Mouse (Mus musculus) olfactory bulb, adult 2 months (tissue): ENCODE measurements around the gene Tarbp1. TPM values are rescaled to one million over a fixed set of nuclear protein-coding genes. Genes with fewer than 3 reads are reported as not detected.

Experiments used
- H3K27ac ChIP-seq: fragments of 200-500 bp; 2 replicates; pipeline ENCODE4 v1.5.1; 2012; ENCODE audit warnings: low read depth, low read length; ENCODE audit not compliant: insufficient read depth
- H3K4me1 ChIP-seq: fragments of 200-500 bp; 2 replicates; pipeline ENCODE4 v1.6.1; 2012; ENCODE audit warnings: low read length; ENCODE audit not compliant: control insufficient read depth, insufficient read depth
- H3K4me3 ChIP-seq: fragments of 200-500 bp; 2 replicates; pipeline ENCODE4 v1.5.1; 2012; ENCODE audit warnings: mild to moderate bottlenecking, low read depth, low read length, moderate library complexity; ENCODE audit not compliant: insufficient read depth
- CTCF ChIP-seq: fragments of 200-500 bp; IDR thresholded peaks from 2 replicates; pipeline ENCODE4 v1.5.1; 2012; ENCODE audit warnings: low read depth, mild to moderate bottlenecking, low read length, moderate library complexity; ENCODE audit not compliant: insufficient read depth
- POLR2A ChIP-seq: fragments of 200-500 bp; IDR thresholded peaks from 2 replicates; pipeline ENCODE4 v1.6.1; 2012; ENCODE audit warnings: mild to moderate bottlenecking, low read depth, low read length, moderate library complexity; ENCODE audit not compliant: insufficient read depth
- WGBS: fragments of 180-500 bp; shearing (Covaris S2); methylation state at CpG from one replicate; pipeline ENCODE4 v1.1.7; 2018; 5-methylcytosine and 5-hydroxymethylcytosine counted together
- polyA plus RNA-seq: library from polyadenylated mRNA; stranded (reverse); fragments of >200 nt; gene quantifications from 2 replicates; pipeline ENCODE4 v1.2.4, GENCODE M21; 2012; ENCODE audit warnings: low replicate concordance; ENCODE audit not compliant: missing spikeins, insufficient read depth, insufficient read length

The Tarbp1 gene
- polyA plus RNA-seq, 1 experiment = not detected

DNA sequence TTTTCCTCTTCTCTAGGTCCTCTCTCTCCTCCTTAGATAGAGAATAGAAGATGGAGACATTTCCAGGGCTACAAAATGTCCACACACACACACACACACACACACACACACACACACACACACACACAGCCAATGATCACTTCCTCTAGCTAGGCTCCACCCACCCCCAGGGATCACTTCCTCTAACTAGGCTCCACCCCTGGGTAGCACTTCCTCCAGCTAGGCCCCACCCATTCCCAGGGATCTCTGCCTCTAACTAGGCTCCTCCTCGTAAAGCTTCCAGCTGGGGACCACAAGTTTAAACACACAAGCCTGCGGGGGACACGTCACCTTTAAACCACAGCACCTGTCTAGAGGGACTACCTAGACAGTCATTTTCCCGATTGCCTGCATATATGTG lies 87.3 kb downstream of the Tarbp1 start:
- 90% methylated on average over 4 of the region's 4 CpGs for WGBS
- TF ChIP-seq CTCF = no peak
- no peak for TF ChIP-seq POLR2A
- Histone ChIP-seq H3K27ac (no peak overlapping the region), H3K4me3 (no peak overlapping the region), H3K4me1 (peaks cover 9% of the 10 kb centered on the region)

DNA sequence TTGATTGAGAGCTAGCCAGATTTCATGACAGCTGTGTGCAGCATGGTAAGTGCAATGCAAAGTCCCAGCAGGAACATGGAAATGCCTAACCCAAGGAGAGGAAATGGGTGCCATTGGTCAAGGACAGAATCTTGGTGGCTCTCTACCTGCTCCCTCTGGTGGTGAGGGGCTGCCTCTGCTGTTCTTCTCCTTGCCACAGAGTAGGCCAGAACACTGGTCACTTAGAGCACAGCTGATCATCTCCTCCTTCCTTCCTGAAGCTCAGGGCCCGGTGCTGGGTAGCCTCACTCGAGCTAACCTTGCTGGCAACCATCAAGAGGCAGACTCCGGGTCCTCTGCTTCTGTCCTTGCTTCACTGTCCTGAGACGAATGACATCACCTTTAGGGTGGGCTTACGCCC lies 92.1 kb downstream of the Tarbp1 start:
- no peak for TF ChIP-seq POLR2A
- TF ChIP-seq CTCF = peak; percentile 34; the same call in 1 of the 2 replicates
- Histone ChIP-seq H3K4me3 (no peak overlapping the region), H3K27ac (peak overlapping the region; percentile 80), H3K4me1 (peaks cover 12% of the 10 kb centered on the region)
- WGBS = 41% methylated on average over 5 of the region's 5 CpGs

DNA sequence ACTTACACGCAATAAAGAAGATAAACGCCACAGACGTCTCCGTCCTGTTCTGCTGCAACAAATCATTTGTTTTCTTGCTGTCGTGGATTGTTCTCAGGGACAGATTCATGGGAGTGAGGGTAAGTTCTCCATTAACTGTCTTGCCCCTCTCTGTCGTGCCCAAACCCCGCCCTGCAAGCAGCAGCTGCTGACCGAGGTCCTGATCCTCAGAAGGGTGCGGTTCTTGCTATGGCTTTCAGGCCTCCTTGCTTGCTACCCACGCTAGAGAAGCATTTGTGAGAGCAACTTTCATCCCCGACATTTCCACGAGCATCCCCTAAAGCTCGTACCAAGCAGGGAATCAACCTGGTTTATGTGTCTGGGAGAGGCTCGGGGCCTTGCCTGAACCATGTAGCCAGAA lies 92.6 kb downstream of the Tarbp1 start:
- TF ChIP-seq CTCF = no peak
- TF ChIP-seq POLR2A = no peak
- 59% methylated on average over 14 of the region's 14 CpGs for WGBS
- Histone ChIP-seq H3K4me1 (peaks cover 12% of the 10 kb centered on the region), H3K27ac (peak overlapping the region; percentile 80; the same call in 1 of the 2 replicates), H3K4me3 (no peak overlapping the region)

DNA sequence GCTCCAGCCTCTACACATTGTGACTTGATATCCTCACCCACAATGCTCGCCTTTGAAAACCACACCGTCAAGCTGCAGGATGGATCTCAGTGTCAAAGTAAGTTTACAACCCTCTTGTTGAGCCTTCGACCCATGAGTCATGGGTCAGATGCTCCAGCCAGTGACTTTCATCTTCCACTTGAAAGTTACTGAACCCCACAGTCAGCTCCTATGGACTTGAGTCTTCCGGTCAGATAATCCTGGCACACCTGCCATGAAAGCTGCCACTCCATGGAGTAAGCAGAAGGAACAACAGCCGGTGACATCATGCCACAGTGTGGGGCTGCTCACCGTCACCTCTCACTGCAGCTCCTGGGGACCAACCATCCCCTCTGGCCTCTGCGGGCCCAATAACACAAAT lies 93.6 kb downstream of the Tarbp1 start:
- no peak for TF ChIP-seq POLR2A
- TF ChIP-seq CTCF = no peak
- Histone ChIP-seq H3K4me3 (no peak overlapping the region), H3K4me1 (peaks cover 12% of the 10 kb centered on the region), H3K27ac (no peak overlapping the region)
- WGBS = 91% methylated on average over 7 of the region's 7 CpGs

DNA sequence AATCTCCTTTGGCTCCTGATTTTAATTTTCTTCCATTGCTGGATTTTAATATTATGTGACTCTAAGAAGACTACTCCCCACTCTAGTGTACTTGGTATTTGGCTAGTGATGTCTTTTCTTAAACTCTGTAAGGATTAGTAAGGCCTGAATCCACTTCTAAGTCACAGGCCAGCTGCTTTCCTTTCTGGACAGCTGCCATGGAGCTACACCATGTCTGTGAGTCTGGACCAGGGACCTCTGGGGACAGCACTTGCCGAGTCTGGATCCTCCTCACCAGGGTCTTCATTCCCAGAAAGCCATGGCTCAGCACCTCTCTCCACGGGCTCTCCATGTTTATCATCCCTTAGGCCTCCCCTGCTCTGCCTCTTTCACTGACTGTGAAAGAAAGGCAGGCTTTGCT lies 94.7 kb downstream of the Tarbp1 start:
- TF ChIP-seq POLR2A = no peak
- TF ChIP-seq CTCF = no peak
- Histone ChIP-seq H3K27ac (no peak overlapping the region), H3K4me1 (peaks cover 12% of the 10 kb centered on the region), H3K4me3 (no peak overlapping the region)
- WGBS = 51% methylated on average over 2 of the region's 2 CpGs

DNA sequence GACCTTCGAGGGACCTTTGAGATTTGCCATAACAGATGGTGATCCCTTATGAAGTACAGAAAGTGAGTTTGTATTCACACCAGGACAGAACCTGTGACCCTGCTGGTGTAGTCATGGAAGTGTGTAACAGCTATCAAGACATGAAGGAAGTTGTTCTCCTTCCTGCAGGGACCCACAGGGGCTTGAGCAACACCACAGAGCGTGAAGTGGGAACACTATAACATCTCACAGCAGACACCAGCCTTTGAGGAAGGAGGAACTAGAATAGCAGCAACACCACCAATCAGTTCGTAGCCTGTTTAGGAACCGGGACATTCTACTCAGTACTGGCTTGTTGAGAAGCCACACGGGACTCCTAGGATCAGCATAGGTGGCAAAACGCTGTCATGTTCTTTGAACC lies 95.3 kb downstream of the Tarbp1 start:
- Histone ChIP-seq H3K4me3 (no peak overlapping the region), H3K4me1 (peaks cover 12% of the 10 kb centered on the region), H3K27ac (no peak overlapping the region)
- 91% methylated on average over 6 of the region's 6 CpGs for WGBS
- TF ChIP-seq CTCF = no peak
- TF ChIP-seq POLR2A = no peak

Other genes starting within 250 kb of the Tarbp1 start
- gene Slc35f3, start 176.5 kb downstream of the Tarbp1 start, polyA plus RNA-seq = not detected in 2 replicates
- gene Coa6, start 52.5 kb downstream of the Tarbp1 start, polyA plus RNA-seq = not detected in 2 replicates
- gene Irf2bp2, start 118.9 kb upstream of the Tarbp1 start, polyA plus RNA-seq = not detected in 2 replicates